Mouse (Mus musculus) heart, adult 2 months (tissue): ENCODE data around the gene Dlg1. TPM values are rescaled to one million over a fixed set of nuclear protein-coding genes. Genes with fewer than 3 reads are reported as not detected.
A peak's percentile ranks its signal among the peaks of the same experiment; 100 is the strongest.
"Not testable (repeated sequence)": the region's sequence is repeated elsewhere in the genome, so short reads cannot be mapped to it uniquely, and the experiment has no call there.

Experiments
- DNase-seq, 2 experiments: peaks; one replicate each; pipeline ENCODE4 v3.0.0; 2021
- H3K27ac ChIP-seq: fragments of 200-600 bp; 2 replicates; pipeline ENCODE4 v1.8.1; 2022
- H3K27me3 ChIP-seq: fragments of 200-500 bp; 2 replicates; pipeline ENCODE4 v1.6.1; 2012; ENCODE audit warnings: mild to moderate bottlenecking, low read length, inconsistent platforms, mixed read lengths; ENCODE audit not compliant: control insufficient read depth, insufficient read depth
- H3K36me3 ChIP-seq: fragments of 200-500 bp; 2 replicates; pipeline ENCODE4 v1.6.1; 2012; ENCODE audit warnings: low read length, inconsistent platforms; ENCODE audit not compliant: control insufficient read depth, insufficient read depth
- H3K4me1 ChIP-seq: fragments of 200-500 bp; 2 replicates; pipeline ENCODE4 v1.6.1; 2011; ENCODE audit warnings: low read length; ENCODE audit not compliant: control insufficient read depth, insufficient read depth
- H3K4me3 ChIP-seq: fragments of 200-600 bp; 2 replicates; pipeline ENCODE4 v1.8.1; 2022
- H3K79me2 ChIP-seq: fragments of 200-500 bp; replicated peaks from 2 replicates; pipeline ENCODE4 v1.6.1; 2012; ENCODE audit warnings: mild to moderate bottlenecking, inconsistent platforms, low read length, moderate library complexity, mixed read lengths; ENCODE audit not compliant: control insufficient read depth, insufficient read depth
- H3K9ac ChIP-seq: fragments of 200-500 bp; 2 replicates; pipeline ENCODE4 v1.6.1; 2012; ENCODE audit warnings: low read depth, mild to moderate bottlenecking, control low read depth, inconsistent platforms, low read length, mixed read lengths
- CTCF ChIP-seq: fragments of 200-600 bp; IDR thresholded peaks from 2 replicates; pipeline ENCODE4 v1.8.1; 2022; ENCODE audit warnings: antibody characterized with exemption, mild to moderate bottlenecking, moderate library complexity
- EP300 ChIP-seq: fragments of 200-500 bp; IDR thresholded peaks from 2 replicates; pipeline ENCODE4 v1.6.1; 2011; ENCODE audit warnings: low read depth, low read length, control low read depth; ENCODE audit not compliant: insufficient read depth
- POLR2A ChIP-seq: fragments of 200-500 bp; IDR thresholded peaks from 2 replicates; pipeline ENCODE4 v1.6.1; 2011; ENCODE audit warnings: mild to moderate bottlenecking, low read depth, low read length, control low read depth; ENCODE audit not compliant: insufficient read depth
- WGBS: fragments of 180-500 bp; shearing (Covaris S2); methylation state at CpG from one replicate; pipeline ENCODE4 v1.1.7; 2018; 5-methylcytosine and 5-hydroxymethylcytosine counted together
- intact Hi-C: fragments of 180-260 bp; cut with DNase I; formaldehyde crosslinking; loops from one replicate; pipeline ENCODE4 v1.15.1; 2025
- polyA plus RNA-seq: library from polyadenylated mRNA; depleted of rRNA; stranded (reverse); fragments of >200 nt; gene quantifications from 2 replicates; pipeline ENCODE4 v1.2.3, GENCODE M21; 2012
- total RNA-seq, 2 experiments: library from RNA; stranded (reverse); gene quantifications; 2 replicates each; pipeline ENCODE4 v1.2.3; 2021

The Dlg1 gene
- total and polyA plus RNA-seq, 3 experiments: 14.9 to 61.9 (median 56.2) TPM

DNA sequence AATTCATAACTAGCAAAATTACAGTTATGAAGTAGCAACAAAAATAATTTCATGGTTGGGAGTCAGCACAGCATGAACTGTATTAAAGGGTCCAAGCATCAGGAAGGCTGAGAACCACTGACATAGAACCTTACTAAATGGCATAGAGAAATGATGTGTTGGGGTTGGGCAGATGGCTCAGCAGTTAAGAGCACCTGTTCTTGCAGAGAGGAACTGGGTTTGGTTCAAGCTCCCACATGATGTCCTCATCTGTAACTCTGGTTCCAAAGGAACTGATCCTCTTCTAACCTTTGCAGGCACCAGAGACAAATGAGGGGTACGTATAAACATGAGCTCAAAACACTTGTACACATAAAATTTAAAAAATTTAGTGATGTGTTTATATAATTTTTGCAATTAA lies 59.7 kb downstream of the Dlg1 start:
- peaks cover 4% of the 10 kb centered on the region for H3K79me2 ChIP-seq
- H3K4me3 ChIP-seq: no peak overlapping the region
- no peaks in the 10 kb centered on the region for H3K4me1 ChIP-seq
- intact Hi-C loops: loop anchor here (5.0 kb wide), 1 partner anchor 266 kb away; no protein-coding TSS in a partner anchor
- no peak for TF ChIP-seq CTCF
- no peak for TF ChIP-seq POLR2A
- TF ChIP-seq EP300: no peak
- 89% methylated on average over 1 of the region's 1 CpGs for WGBS
- H3K9ac ChIP-seq: no peak overlapping the region
- H3K27ac ChIP-seq: no peak overlapping the region
- H3K36me3 ChIP-seq: no peaks in the 10 kb centered on the region
- H3K27me3 ChIP-seq: no peaks in the 10 kb centered on the region
- DNase-seq: no peak

DNA sequence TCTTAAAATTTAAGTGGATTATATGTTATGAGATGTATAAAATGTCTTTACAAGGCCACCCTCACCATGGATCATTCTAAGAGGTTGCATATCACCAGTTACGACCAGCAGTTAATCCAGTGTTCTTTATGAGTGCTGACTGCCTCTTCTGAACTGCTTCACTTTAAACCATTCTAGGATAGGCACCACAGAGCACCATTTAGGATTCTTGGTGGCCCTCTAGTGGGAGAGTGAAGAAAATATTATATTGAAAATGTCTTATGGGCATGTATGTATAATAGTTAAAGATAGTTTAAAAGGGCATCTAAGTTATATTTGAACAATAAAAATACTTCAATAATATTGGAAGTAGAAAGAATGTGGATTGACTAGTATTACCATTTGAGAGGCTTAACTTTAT lies 60.9 kb downstream of the Dlg1 start:
- Histone ChIP-seq H3K27me3 (no peaks in the 10 kb centered on the region), H3K4me3 (no peak overlapping the region), H3K27ac (no peak overlapping the region), H3K9ac (no peak overlapping the region), H3K79me2 (peaks cover 4% of the 10 kb centered on the region), H3K36me3 (no peaks in the 10 kb centered on the region), H3K4me1 (no peaks in the 10 kb centered on the region)
- TF ChIP-seq POLR2A: no peak
- TF ChIP-seq EP300: no peak
- peak; percentile 80 for TF ChIP-seq CTCF
- intact Hi-C loops: loop anchor here (5.0 kb wide), 1 partner anchor 267 kb away; no protein-coding TSS in a partner anchor
- DNase-seq: no peak
- WGBS: 10% methylated on average over 1 of the region's 1 CpGs

DNA sequence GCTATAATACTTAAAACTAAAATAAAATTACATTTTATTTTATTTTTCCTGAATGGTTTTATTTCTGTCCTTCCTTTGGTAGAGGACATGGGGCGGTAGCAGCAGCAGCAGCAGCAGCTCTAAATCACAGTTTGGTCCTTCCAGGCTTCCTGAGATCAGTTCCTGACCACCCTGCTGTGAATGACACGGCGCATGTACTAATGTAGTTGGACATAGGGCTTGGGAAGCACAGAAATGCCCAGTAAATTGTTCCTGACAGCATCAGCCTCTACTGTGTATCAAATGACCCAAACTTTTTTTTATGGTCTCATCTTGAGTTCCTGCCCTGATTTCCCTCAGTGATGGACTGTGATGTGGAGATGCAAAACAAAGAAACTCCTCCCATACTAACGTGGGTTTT lies 61.6 kb downstream of the Dlg1 start:
- Histone ChIP-seq H3K4me1 (no peaks in the 10 kb centered on the region), H3K36me3 (no peaks in the 10 kb centered on the region), H3K4me3 (no peak overlapping the region), H3K79me2 (peaks cover 3% of the 10 kb centered on the region), H3K27me3 (no peaks in the 10 kb centered on the region), H3K27ac (no peak overlapping the region), H3K9ac (no peak overlapping the region)
- TF ChIP-seq CTCF: no peak
- TF ChIP-seq EP300: no peak
- no peak for TF ChIP-seq POLR2A
- intact Hi-C loops: loop anchor here (5.0 kb wide), 1 partner anchor 268 kb away; no protein-coding TSS in a partner anchor
- DNase-seq: no peak
- 86% methylated on average over 4 of the region's 4 CpGs for WGBS

DNA sequence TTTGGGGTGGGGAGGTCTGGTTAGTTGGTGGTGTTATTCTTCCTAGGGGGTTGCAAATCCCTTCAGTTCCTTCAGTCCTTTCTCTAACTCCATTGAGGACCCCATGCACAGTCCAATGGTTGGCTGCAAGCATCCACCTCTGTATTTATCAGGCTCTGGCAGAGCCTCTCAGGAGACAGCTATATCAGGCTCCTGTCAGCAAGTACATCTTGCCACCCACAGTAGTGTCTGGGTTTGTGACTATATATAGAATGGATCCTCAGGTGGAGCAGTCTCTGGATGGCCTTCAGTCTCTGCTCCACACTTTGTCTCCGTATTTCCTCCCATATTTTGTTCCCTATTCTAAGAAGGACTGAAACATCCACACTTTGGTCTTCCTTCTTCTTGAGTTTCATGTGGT lies 67.7 kb downstream of the Dlg1 start:
- H3K4me3 ChIP-seq, H3K9ac ChIP-seq, intact Hi-C loops, H3K4me1 ChIP-seq, H3K36me3 ChIP-seq, H3K27me3 ChIP-seq, H3K79me2 ChIP-seq: not testable (repeated sequence)
- DNase-seq: peak in 1 of 2 experiments; percentile 39
- peak overlapping the region; percentile 67 for H3K27ac ChIP-seq
- WGBS: 70% methylated on average over 1 of the region's 1 CpGs

DNA sequence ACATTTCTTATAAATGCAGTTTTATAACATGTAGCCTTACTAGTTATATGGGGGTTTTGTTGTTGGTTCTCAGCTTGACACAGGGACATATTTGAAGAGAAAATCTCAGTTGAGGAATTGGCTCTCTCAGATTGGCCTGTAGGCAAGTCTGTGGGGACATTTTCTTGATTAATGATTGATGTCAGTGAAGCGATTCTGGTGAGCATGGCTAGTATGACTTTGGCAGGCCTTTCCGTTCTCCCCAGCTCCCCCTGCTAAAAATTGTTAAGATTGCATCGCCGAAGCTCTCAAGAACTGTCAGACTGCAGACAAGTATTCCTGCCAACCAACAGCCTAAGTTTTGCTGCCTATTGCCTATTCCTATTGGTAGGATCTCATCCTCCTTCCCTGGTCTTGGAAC lies 73.8 kb downstream of the Dlg1 start:
- TF ChIP-seq POLR2A: no peak
- no peak for TF ChIP-seq EP300

DNA sequence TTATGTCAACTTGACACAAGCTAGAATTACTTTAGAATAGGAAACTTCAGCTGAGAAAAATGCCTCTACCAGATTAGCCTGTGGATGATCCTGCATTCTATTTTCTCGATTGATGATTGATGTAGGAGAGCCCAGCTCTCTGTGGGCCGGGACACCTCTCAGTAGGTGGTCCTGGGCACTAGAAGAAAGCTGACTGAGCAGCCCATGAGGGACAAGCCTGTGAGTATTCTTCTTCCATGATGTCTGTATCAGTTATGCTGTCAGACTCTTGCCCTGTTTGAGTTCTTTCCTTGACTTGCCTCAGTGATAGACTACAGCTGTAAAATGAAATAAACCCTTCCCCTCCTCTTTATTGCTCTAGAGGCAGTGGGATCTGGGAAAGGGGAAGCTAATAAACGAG lies 74.5 kb downstream of the Dlg1 start:
- TF ChIP-seq CTCF (no peak), POLR2A (no peak)
- H3K4me1 ChIP-seq: peaks cover 11% of the 10 kb centered on the region
- no peak for DNase-seq
- no peak overlapping the region for H3K4me3 ChIP-seq
- intact Hi-C loops: no loop called here
- peak overlapping the region; percentile 8; the same call in 1 of the 2 replicates for H3K27ac ChIP-seq
- WGBS: 55% methylated on average over 3 of the region's 3 CpGs
- H3K36me3 ChIP-seq: peaks cover 7% of the 10 kb centered on the region
- H3K9ac ChIP-seq: no peak overlapping the region
- H3K27me3 ChIP-seq: no peaks in the 10 kb centered on the region
- peaks cover 2% of the 10 kb centered on the region; the same call in 1 of the 2 replicates for H3K79me2 ChIP-seq

More for the DNA sequence above, 73.8 kb downstream of the Dlg1 start:
- Histone ChIP-seq H3K4me3 (no peak overlapping the region), H3K4me1 (peaks cover 11% of the 10 kb centered on the region), H3K79me2 (peaks cover 2% of the 10 kb centered on the region; the same call in 1 of the 2 replicates), H3K36me3 (peaks cover 7% of the 10 kb centered on the region), H3K27ac (no peak overlapping the region), H3K27me3 (no peaks in the 10 kb centered on the region), H3K9ac (no peak overlapping the region)
- DNase-seq: no peak
- 55% methylated on average over 4 of the region's 4 CpGs for WGBS
- intact Hi-C loops: no loop called here
